In the genomic region with DNA sequence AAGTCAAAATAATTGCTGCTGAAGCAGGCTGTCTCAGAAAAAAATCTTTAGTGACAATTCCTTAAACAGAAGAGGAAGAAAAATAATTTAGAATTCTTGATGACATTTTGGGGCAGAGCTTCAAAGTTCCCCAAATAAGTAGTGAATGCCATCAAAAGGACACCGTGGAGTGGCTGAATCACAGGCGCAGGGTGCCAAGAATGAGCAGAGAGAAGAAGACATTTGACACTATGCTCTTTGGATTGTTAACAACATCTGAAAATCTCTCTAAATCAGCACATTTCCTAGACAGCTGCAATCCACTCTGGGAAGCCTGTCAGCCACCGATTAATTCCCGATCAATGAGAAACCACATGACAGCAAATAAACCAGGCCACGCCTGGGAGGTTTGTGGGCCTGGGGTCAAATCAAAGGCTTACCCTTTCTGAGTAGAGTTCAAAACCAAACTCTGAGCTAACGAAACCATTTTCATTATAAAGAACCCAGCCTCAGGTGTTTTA, we compare ENCODE assay signal across 30 mouse cellular contexts.
DNase-seq lines count a peak whose midpoint lies in the region; ATAC-seq and TF ChIP-seq lines count a peak whose summit lies in the region.
"Had no signal": no experiment of that assay in that cellular context is flagged by ENCODE, and none has a peak within 500 bp of the region (broad histone marks: within the 10 kb centered on the region; RNA-seq: fewer than 3 reads in every experiment).

No protein-coding gene starts in this region.

- intact Hi-C loops in gastrocnemius, adult 2 months (cut with DNase I) = no loop called here

- H3K4me1 ChIP-seq in liver, postnatal 0 days (ENCODE audit: insufficient read depth) = peaks cover 27% of the 10 kb centered on the region
- H3K4me1 ChIP-seq in liver, embryonic 12.5 days = peaks cover 26% of the 10 kb centered on the region

- H3K36me3 ChIP-seq in liver, postnatal 0 days (replicated peaks; ENCODE audit: insufficient read depth, low read length) = no peaks in the 10 kb centered on the region
- H3K36me3 ChIP-seq in liver, embryonic 12.5 days = no peaks in the 10 kb centered on the region
- H3K36me3 ChIP-seq: hindbrain, embryonic 13.5 days; limb, embryonic 13.5 days; lung, embryonic 15.5 days; midbrain, embryonic 12.5 days; neural tube, embryonic 13.5 days; stomach, embryonic 15.5 days had no signal

- H3K27me3 ChIP-seq in liver, postnatal 0 days (ENCODE audit: insufficient read depth, low read length) = no peaks in the 10 kb centered on the region
- no peaks in the 10 kb centered on the region for H3K27me3 ChIP-seq in liver, embryonic 12.5 days (replicated peaks)
- H3K27me3 ChIP-seq: forebrain, embryonic 15.5 days; hindbrain, embryonic 13.5 days; limb, embryonic 13.5 days; lung, embryonic 15.5 days; midbrain, embryonic 12.5 days; neural tube, embryonic 13.5 days; stomach, embryonic 15.5 days had no signal

- H3K9ac ChIP-seq in liver, postnatal 0 days (replicated peaks) = no peak overlapping the region
- H3K9ac ChIP-seq in liver, embryonic 12.5 days = no peak overlapping the region
- H3K9ac ChIP-seq: forebrain, embryonic 15.5 days; hindbrain, embryonic 13.5 days; limb, embryonic 13.5 days; liver, embryonic 14.5 days; lung, embryonic 15.5 days; midbrain, embryonic 12.5 days; neural tube, embryonic 13.5 days; stomach, embryonic 15.5 days had no signal

- no peak overlapping the region for H3K4me3 ChIP-seq in gastrocnemius, adult 2 months
- no peak overlapping the region for H3K4me3 ChIP-seq in liver, postnatal 0 days (ENCODE audit: low read depth, low read length)
- no peak overlapping the region for H3K4me3 ChIP-seq in liver, embryonic 12.5 days
- H3K4me3 ChIP-seq: forebrain, embryonic 15.5 days; hindbrain, embryonic 13.5 days; layer of hippocampus, adult 2 months; limb, embryonic 13.5 days; lung, embryonic 15.5 days; midbrain, embryonic 12.5 days; neural tube, embryonic 13.5 days; stomach, embryonic 15.5 days had no signal

- TF ChIP-seq EP300 in liver, postnatal 0 days (IDR thresholded peaks at IDR 0.05; ENCODE audit: low read depth) = no peak

- peak; percentile 49 for DNase-seq in gastrocnemius, adult 2 months
- no peak for DNase-seq in gastrocnemius, postnatal 10 days
- peak; percentile 20 for DNase-seq in liver, postnatal 0 days
- peak; percentile 86 for DNase-seq in Muller cell, postnatal 12 days (ENCODE audit: inconsistent ontology term)
- DNase-seq in adipocyte (ENCODE audit: low spot score) = peak; percentile 44
- no peak for DNase-seq in ovary, adult 18-20 months (ENCODE audit: low spot score)
- no peak for DNase-seq in ovary, postnatal 36 days (ENCODE audit: low spot score)
- DNase-seq: adrenal gland, adult 8-10 months; cerebellum, adult 11 months; cerebellum, adult 9-10 months; cerebellum, postnatal 36 days; heart, postnatal 4 days; kidney, adult 9 months; kidney, postnatal 25 days; retina, postnatal 1 day; right cerebral cortex, postnatal 14 days had no signal

- WGBS in liver, postnatal 0 days (ENCODE audit: insufficient replicate concordance) = 69% methylated on average over 6 of the region's 6 CpGs
- WGBS in liver, embryonic 12.5 days (ENCODE audit: insufficient replicate concordance) = 62% methylated on average over 6 of the region's 6 CpGs

- ATAC-seq in liver, postnatal 0 days = peak; percentile 44; the same call in 1 of the 2 replicates
- no peak for ATAC-seq in liver, embryonic 12.5 days
- ATAC-seq: activated CD4-positive, CD25-positive, alpha-beta regulatory T cell, adult 4 months; CD4-positive, CD25-positive, alpha-beta regulatory T cell, adult 4 months; forebrain, embryonic 15.5 days; intestine, embryonic 16.5 days had no signal

- H3K4me2 ChIP-seq in liver, postnatal 0 days (ENCODE audit: low read depth, low read length) = no peak overlapping the region
- H3K4me2 ChIP-seq in liver, embryonic 12.5 days = no peak overlapping the region
- H3K4me2 ChIP-seq: forebrain, embryonic 15.5 days; heart, embryonic 11.5 days; hindbrain, embryonic 13.5 days; limb, embryonic 13.5 days; lung, embryonic 15.5 days; midbrain, embryonic 12.5 days; neural tube, embryonic 13.5 days; stomach, embryonic 15.5 days had no signal

- H3K27ac ChIP-seq in gastrocnemius, adult 2 months = peak overlapping the region; percentile 46
- peak overlapping the region; percentile 69 for H3K27ac ChIP-seq in liver, postnatal 0 days (ENCODE audit: low read depth)
- H3K27ac ChIP-seq in liver, embryonic 12.5 days = no peak overlapping the region
- H3K27ac ChIP-seq: forebrain, embryonic 15.5 days; hindbrain, embryonic 13.5 days; layer of hippocampus, adult 2 months; limb, embryonic 13.5 days; liver, embryonic 14.5 days; neural tube, embryonic 13.5 days; stomach, embryonic 15.5 days had no signal

- no peak for TF ChIP-seq CTCF in gastrocnemius, adult 2 months (IDR thresholded peaks at IDR 0.05)
- no peak for TF ChIP-seq CTCF in liver, postnatal 0 days (IDR thresholded peaks at IDR 0.05; ENCODE audit: low read depth)

- no peaks in the 10 kb centered on the region for H3K9me3 ChIP-seq in liver, postnatal 0 days (ENCODE audit: low read length)
- H3K9me3 ChIP-seq in liver, embryonic 12.5 days (replicated peaks) = no peaks in the 10 kb centered on the region
- H3K9me3 ChIP-seq: forebrain, embryonic 15.5 days; hindbrain, embryonic 13.5 days; limb, embryonic 13.5 days; lung, embryonic 15.5 days; midbrain, embryonic 12.5 days; neural tube, embryonic 13.5 days; stomach, embryonic 15.5 days had no signal

Comparison
In these comparisons a context has a peak if more than half of its experiments do, and no peak if none do; other contexts are left out.
1. DNase-seq: peak in gastrocnemius, adult 2 months (single experiment), liver, postnatal 0 days (single experiment), Muller cell, postnatal 12 days (single experiment) and adipocyte (single experiment); none in gastrocnemius, postnatal 10 days (single experiment), ovary, adult 18-20 months (single experiment) and ovary, postnatal 36 days (single experiment).